In genomic region chr7:143068316-143068881, GRCm38 (mm10) we compare ENCODE assay signal across 8 mouse cellular contexts. TPM values are rescaled to one million over a fixed set of nuclear protein-coding genes. Genes with fewer than 3 reads are reported as not detected.
DNase-seq lines count a peak whose midpoint lies in the region; ATAC-seq and TF ChIP-seq lines count a peak whose summit lies in the region.

No protein-coding gene starts in this region.

- H3K9me3 ChIP-seq in intestine, embryonic 16.5 days (ENCODE audit: control insufficient read depth, low read length), result no peaks in the 10 kb centered on the region
- H3K9me3 ChIP-seq in midbrain, embryonic 10.5 days (replicated peaks), result no peaks in the 10 kb centered on the region

- peak overlapping the region; percentile 56 for H3K4me2 ChIP-seq in intestine, embryonic 16.5 days (ENCODE audit: low read depth, low read length)

- TF ChIP-seq POLR2A in embryonic fibroblast, embryonic 13.5 days (IDR thresholded peaks at IDR 0.05; ENCODE audit: low read depth, low read length), result no peak

- peak; percentile 69 for DNase-seq in cerebellum, adult 11 months
- DNase-seq in cerebellum, adult 9-11 months, result no peak
- DNase-seq in right cerebral cortex, adult 18-20 months, result peak; percentile 46
- DNase-seq in right cerebral cortex, postnatal 25 days, result no peak
- DNase-seq in midbrain, embryonic 10.5 days (ENCODE audit: low spot score), result peak; percentile 49
- DNase-seq in testis, postnatal 10 days (ENCODE audit: low spot score), result peak; percentile 85

- H3K9ac ChIP-seq in intestine, embryonic 16.5 days (ENCODE audit: low read depth, low read length), result peak overlapping the region; percentile 63

- peak overlapping the region; percentile 60 for H3K27ac ChIP-seq in embryonic fibroblast, embryonic 13.5 days (ENCODE audit: insufficient read depth, low read length)
- H3K27ac ChIP-seq in intestine, embryonic 16.5 days (ENCODE audit: low read length), result peak overlapping the region; percentile 94
- peak overlapping the region; percentile 92 for H3K27ac ChIP-seq in midbrain, embryonic 10.5 days (replicated peaks)

- no peaks in the 10 kb centered on the region for H3K27me3 ChIP-seq in intestine, embryonic 16.5 days (replicated peaks; ENCODE audit: control insufficient read depth, insufficient read depth, low read length)
- H3K27me3 ChIP-seq in midbrain, embryonic 10.5 days (ENCODE audit: low read depth, poor library complexity, severe bottlenecking), result no peaks in the 10 kb centered on the region

- H3K4me3 ChIP-seq in embryonic fibroblast, embryonic 13.5 days (ENCODE audit: insufficient read depth, low read length), result no peak overlapping the region
- H3K4me3 ChIP-seq in intestine, embryonic 16.5 days (ENCODE audit: low read length), result peak overlapping the region; percentile 84
- peak overlapping the region; percentile 93 for H3K4me3 ChIP-seq in midbrain, embryonic 10.5 days

- no peak for TF ChIP-seq CTCF in embryonic fibroblast, embryonic 13.5 days (IDR thresholded peaks at IDR 0.05; ENCODE audit: borderline replicate concordance, insufficient read depth, low read length)

- WGBS in intestine, embryonic 16.5 days, result 47% methylated on average over 13 of the region's 13 CpGs
- 54% methylated on average over 13 of the region's 13 CpGs for WGBS in midbrain, embryonic 10.5 days

- H3K36me3 ChIP-seq in intestine, embryonic 16.5 days (ENCODE audit: control insufficient read depth, insufficient read depth, low read length), result peaks cover 19% of the 10 kb centered on the region
- H3K36me3 ChIP-seq in midbrain, embryonic 10.5 days, result peaks cover 62% of the 10 kb centered on the region

- ATAC-seq in intestine, embryonic 16.5 days, result no peak; the same call in none of the 2 replicates

- peaks cover 10% of the 10 kb centered on the region for H3K4me1 ChIP-seq in embryonic fibroblast, embryonic 13.5 days (ENCODE audit: control insufficient read depth, insufficient read depth, low read length)
- peaks cover 16% of the 10 kb centered on the region for H3K4me1 ChIP-seq in intestine, embryonic 16.5 days (ENCODE audit: control insufficient read depth, insufficient read depth, low read length)
- peaks cover 44% of the 10 kb centered on the region for H3K4me1 ChIP-seq in midbrain, embryonic 10.5 days

RNA-seq across cellular contexts. Expression of gene Tssc4, which starts 0.7 kb away (rescaled TPM):
- 35.9 and 38.8 TPM in 2 replicates for polyA plus RNA-seq in embryonic fibroblast, embryonic 13.5 days (2011; ENCODE audit: insufficient read length, low read depth, missing spikeins)
- 67.9 and 74.7 TPM in 2 replicates for polyA plus RNA-seq in intestine, embryonic 16.5 days (2015; fragmentation: Nextera tagmentation; extraction: Ambion mirVana)
- polyA plus RNA-seq in midbrain, embryonic 10.5 days (2016; fragmentation: Nextera tagmentation; extraction: Ambion mirVana), result 136 and 142 TPM in 2 replicates

RNA-seq across cellular contexts. Expression of gene Cd81, which starts 15.9 kb away (rescaled TPM):
- 684 and 894 TPM in 2 replicates for polyA plus RNA-seq in embryonic fibroblast, embryonic 13.5 days (2011; ENCODE audit: insufficient read length, low read depth, missing spikeins)
- 391 and 421 TPM in 2 replicates for polyA plus RNA-seq in intestine, embryonic 16.5 days (2015; fragmentation: Nextera tagmentation; extraction: Ambion mirVana)
- 267 and 279 TPM in 2 replicates for polyA plus RNA-seq in midbrain, embryonic 10.5 days (2016; fragmentation: Nextera tagmentation; extraction: Ambion mirVana)

RNA-seq across cellular contexts. Expression of gene Trpm5, which starts 26.0 kb away (rescaled TPM):
- polyA plus RNA-seq in embryonic fibroblast, embryonic 13.5 days (2011; ENCODE audit: insufficient read length, low read depth, missing spikeins), result 0.47 TPM in 1 of 2 replicates, not detected in the other
- polyA plus RNA-seq in intestine, embryonic 16.5 days (2015; fragmentation: Nextera tagmentation; extraction: Ambion mirVana), result 7.9 and 8.0 TPM in 2 replicates
- 0.62 and 0.93 TPM in 2 replicates for polyA plus RNA-seq in midbrain, embryonic 10.5 days (2016; fragmentation: Nextera tagmentation; extraction: Ambion mirVana)

RNA-seq across cellular contexts. Expression of gene Kcnq1, which starts 37.8 kb away (rescaled TPM):
- polyA plus RNA-seq in embryonic fibroblast, embryonic 13.5 days (2011; ENCODE audit: insufficient read length, low read depth, missing spikeins), result not detected in 2 replicates
- polyA plus RNA-seq in intestine, embryonic 16.5 days (2015; fragmentation: Nextera tagmentation; extraction: Ambion mirVana), result 9.7 and 10.8 TPM in 2 replicates
- 0.69 and 1.1 TPM in 2 replicates for polyA plus RNA-seq in midbrain, embryonic 10.5 days (2016; fragmentation: Nextera tagmentation; extraction: Ambion mirVana)

Comparison
In these comparisons a context has a peak if more than half of its experiments do, and no peak if none do; other contexts are left out.
1. DNase-seq: peak in cerebellum, adult 11 months (single experiment), right cerebral cortex, adult 18-20 months (single experiment), midbrain, embryonic 10.5 days (single experiment) and testis, postnatal 10 days (single experiment); none in cerebellum, adult 9-11 months (single experiment) and right cerebral cortex, postnatal 25 days (single experiment).
2. Peak in every context shown above with its lines, with median percentiles within 50 percentile points of each other: H3K27ac ChIP-seq.